Mouse (Mus musculus) urinary bladder, postnatal 25 days (tissue): ENCODE results near the gene Serpinb7.

ENCODE experiments used
- DNase-seq: peaks from one replicate; pipeline ENCODE4 v3.0.0; 2022; ENCODE audit warnings: low spot score

The Serpinb7 gene

GRCm38 (mm10) chr1:107399355-107399754 lies at the start of gene Serpinb7:
TSS of gene Serpinb7 (plus strand) at chr1:107399655.
- no peak for DNase-seq

GRCm38 (mm10) chr1:107350392-107350791 lies 49.1 kb upstream of the Serpinb7 start:
- no peak for DNase-seq

- no peak for DNase-seq
Observed at GRCm38 (mm10) chr1:107351115-107351514, 48.3 kb upstream of the Serpinb7 start.

GRCm38 (mm10) chr1:107353046-107353445 lies 46.4 kb upstream of the Serpinb7 start:
- DNase-seq, result no peak

- no peak for DNase-seq
Observed at GRCm38 (mm10) chr1:107360898-107361297, 38.6 kb upstream of the Serpinb7 start, which contains the start of gene Serpinb11. TSS of gene Serpinb11 (plus strand) at chr1:107361198.

- no peak for DNase-seq
Observed at GRCm38 (mm10) chr1:107365973-107366372, 33.5 kb upstream of the Serpinb7 start.

- no peak for DNase-seq
Observed at GRCm38 (mm10) chr1:107368944-107369343, 30.5 kb upstream of the Serpinb7 start.

- DNase-seq, result no peak
Observed at GRCm38 (mm10) chr1:107376952-107377351, 22.5 kb upstream of the Serpinb7 start.

GRCm38 (mm10) chr1:107378368-107378767 lies 21.1 kb upstream of the Serpinb7 start:
- no peak for DNase-seq

- DNase-seq, result no peak
Observed at GRCm38 (mm10) chr1:107381491-107381890, 18.0 kb upstream of the Serpinb7 start.

- DNase-seq, result no peak
Observed at GRCm38 (mm10) chr1:107382404-107382803, 17.1 kb upstream of the Serpinb7 start.

- DNase-seq, result no peak
Observed at GRCm38 (mm10) chr1:107384532-107384931, 14.9 kb upstream of the Serpinb7 start.

- DNase-seq, result no peak
Observed at GRCm38 (mm10) chr1:107389753-107390152, 9.7 kb upstream of the Serpinb7 start.

- DNase-seq, result no peak
Observed at GRCm38 (mm10) chr1:107397481-107397880, 2.0 kb upstream of the Serpinb7 start.

- no peak for DNase-seq
Observed at GRCm38 (mm10) chr1:107402082-107402481, 2.6 kb downstream of the Serpinb7 start.

- DNase-seq, result no peak
Observed at GRCm38 (mm10) chr1:107414650-107415049, 15.2 kb downstream of the Serpinb7 start.

- DNase-seq, result no peak
Observed at GRCm38 (mm10) chr1:107422487-107422886, 23.0 kb downstream of the Serpinb7 start.

GRCm38 (mm10) chr1:107431253-107431652 lies 31.8 kb downstream of the Serpinb7 start:
- DNase-seq, result no peak

GRCm38 (mm10) chr1:107435528-107435927 lies 36.1 kb downstream of the Serpinb7 start:
- DNase-seq, result no peak

- no peak for DNase-seq
Observed at GRCm38 (mm10) chr1:107439462-107439861, 40.0 kb downstream of the Serpinb7 start.

- no peak for DNase-seq
Observed at GRCm38 (mm10) chr1:107445352-107445751, 45.9 kb downstream of the Serpinb7 start.

- DNase-seq, result no peak
Observed at GRCm38 (mm10) chr1:107447228-107447931, 47.9 kb downstream of the Serpinb7 start.

GRCm38 (mm10) chr1:107479909-107480308 lies 80.5 kb downstream of the Serpinb7 start:
- no peak for DNase-seq

GRCm38 (mm10) chr1:107481452-107481851 lies 82.0 kb downstream of the Serpinb7 start:
- peak; percentile 68 for DNase-seq
